Mouse (Mus musculus) E14TG2a.4 (cell line): Measurements from ENCODE around the gene Myo1h.

Experiments used
- H3K27me3 ChIP-seq: 2 replicates; pipeline ENCODE4 v1.6.1; 2014; ENCODE audit warnings: low read length, control low read depth; ENCODE audit not compliant: insufficient read depth
- H3K36me3 ChIP-seq: 2 replicates; pipeline ENCODE4 v1.6.1; 2014; ENCODE audit warnings: low read length, control low read depth; ENCODE audit not compliant: insufficient read depth
- H3K4me1 ChIP-seq: replicated peaks from 2 replicates; pipeline ENCODE4 v1.6.1; 2014; ENCODE audit warnings: low read depth, low read length, control low read depth
- H3K4me3 ChIP-seq: replicated peaks from 2 replicates; pipeline ENCODE4 v1.5.1; 2014; ENCODE audit warnings: mild to moderate bottlenecking, low read length
- H3K9me3 ChIP-seq: 2 replicates; pipeline ENCODE4 v1.6.1; 2014; ENCODE audit warnings: low read length, control low read depth
- CTCF ChIP-seq: conservative IDR thresholded peaks from 2 replicates; pipeline ENCODE4 v1.5.1; 2014; ENCODE audit warnings: low read length
- NANOG ChIP-seq: IDR thresholded peaks from 2 replicates; pipeline ENCODE4 v1.6.1; 2014; ENCODE audit warnings: borderline replicate concordance, low read length, mixed read lengths
- POU5F1 ChIP-seq: IDR thresholded peaks from 2 replicates; pipeline ENCODE4 v1.6.1; 2014; ENCODE audit warnings: low read length, borderline replicate concordance

Myo1h gene

DNA sequence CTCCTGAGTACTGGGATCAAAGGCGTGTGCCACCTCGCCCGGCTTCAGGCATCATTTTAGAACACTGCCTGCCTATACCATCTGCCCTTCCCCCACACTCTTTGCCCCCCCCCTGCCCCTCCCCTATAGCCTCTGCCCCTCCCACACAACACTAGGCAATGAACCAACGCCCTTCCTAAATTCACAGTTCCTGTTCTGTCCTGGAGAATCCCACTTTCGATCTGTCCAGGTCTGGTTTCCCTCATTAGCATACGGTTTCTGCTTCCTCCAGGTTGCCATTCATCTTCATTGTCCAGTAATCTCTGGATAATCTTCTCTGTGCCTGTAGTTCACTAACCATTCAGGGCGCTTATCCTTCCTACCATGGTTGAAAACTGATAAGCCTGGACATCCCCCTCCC, 54.6 kb downstream of the Myo1h start:
- peaks cover 37% of the 10 kb centered on the region for H3K4me1 ChIP-seq
- no peaks in the 10 kb centered on the region; the same call in 1 of the 2 replicates for H3K27me3 ChIP-seq
- no peaks in the 10 kb centered on the region for H3K9me3 ChIP-seq
- H3K36me3 ChIP-seq, result no peaks in the 10 kb centered on the region
- TF ChIP-seq POU5F1 (no peak), NANOG (no peak), CTCF (no peak)
- H3K4me3 ChIP-seq, result no peak overlapping the region

DNA sequence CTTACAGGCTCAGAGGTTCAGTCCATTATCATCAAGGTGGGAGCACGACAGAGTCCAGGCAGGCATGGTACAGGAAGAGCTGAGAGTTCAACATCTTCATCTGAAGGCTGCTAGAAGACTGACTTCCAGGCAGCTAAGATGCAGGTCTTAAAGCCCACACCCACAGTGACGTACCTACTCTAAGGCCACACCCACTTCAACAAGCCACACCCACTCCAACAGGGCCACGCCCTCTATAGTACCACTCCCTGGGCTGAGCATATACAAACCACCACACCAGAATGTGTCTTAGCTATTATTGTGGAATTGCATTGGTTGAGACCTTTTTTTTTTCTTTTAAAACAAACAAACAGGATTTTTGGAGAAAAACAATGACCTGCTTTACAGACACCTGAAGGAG, 56.6 kb downstream of the Myo1h start:
- no peak overlapping the region for H3K4me3 ChIP-seq
- no peaks in the 10 kb centered on the region for H3K36me3 ChIP-seq
- peaks cover 12% of the 10 kb centered on the region; the same call in 1 of the 2 replicates for H3K27me3 ChIP-seq
- no peaks in the 10 kb centered on the region for H3K9me3 ChIP-seq
- peaks cover 42% of the 10 kb centered on the region for H3K4me1 ChIP-seq
- TF ChIP-seq CTCF, result no peak
- no peak for TF ChIP-seq NANOG
- TF ChIP-seq POU5F1, result no peak

DNA sequence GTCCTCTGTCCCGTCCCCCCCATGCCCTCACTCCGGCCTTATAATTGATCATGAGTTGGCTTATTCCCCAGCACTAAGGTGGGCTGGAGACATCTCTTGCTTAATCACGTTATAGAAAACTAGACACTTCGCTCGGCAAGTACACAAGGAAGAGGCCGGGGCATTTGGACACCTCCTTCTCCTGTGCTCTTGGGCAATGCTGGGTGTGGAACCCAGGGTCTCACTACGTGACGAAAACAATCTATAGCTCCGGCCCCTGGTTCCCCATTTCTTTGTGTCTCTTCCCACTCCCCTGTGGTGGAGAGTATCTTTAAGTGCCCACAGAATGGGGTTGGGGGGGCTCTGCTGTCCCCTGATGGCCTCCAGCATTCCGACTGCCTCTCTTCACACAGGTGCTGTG, 58.0 kb downstream of the Myo1h start:
- Histone ChIP-seq H3K27me3 (peaks cover 12% of the 10 kb centered on the region; the same call in 1 of the 2 replicates), H3K9me3 (no peaks in the 10 kb centered on the region), H3K4me3 (no peak overlapping the region), H3K36me3 (no peaks in the 10 kb centered on the region), H3K4me1 (peaks cover 42% of the 10 kb centered on the region)
- TF ChIP-seq POU5F1, result no peak

DNA sequence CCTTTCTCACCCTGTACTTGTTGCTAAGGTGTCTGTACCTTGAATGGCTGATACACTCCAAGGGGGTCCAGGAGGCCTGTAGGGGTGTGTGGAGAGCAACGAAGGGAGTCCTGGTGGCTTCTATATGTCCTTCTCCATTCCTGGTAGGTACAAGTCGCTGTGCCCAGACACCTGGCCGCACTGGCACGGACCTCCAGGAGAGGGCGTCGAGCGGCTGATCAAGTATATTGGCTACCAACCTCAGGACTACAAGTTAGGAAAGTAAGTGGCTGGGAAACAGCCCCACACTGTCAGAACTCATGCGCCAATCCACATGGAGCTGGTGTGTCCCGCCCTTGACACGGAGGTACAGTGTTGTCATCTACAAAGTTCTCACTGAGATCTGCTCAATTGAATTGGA, 62.5 kb downstream of the Myo1h start:
- TF ChIP-seq POU5F1 (no peak), CTCF (peak; percentile 23; the same call in 1 of the 2 replicates)
- peaks cover 12% of the 10 kb centered on the region; the same call in 1 of the 2 replicates for H3K27me3 ChIP-seq
- no peaks in the 10 kb centered on the region for H3K9me3 ChIP-seq
- peak overlapping the region; percentile 41 for H3K4me3 ChIP-seq
- peaks cover 19% of the 10 kb centered on the region for H3K4me1 ChIP-seq
- no peaks in the 10 kb centered on the region for H3K36me3 ChIP-seq

DNA sequence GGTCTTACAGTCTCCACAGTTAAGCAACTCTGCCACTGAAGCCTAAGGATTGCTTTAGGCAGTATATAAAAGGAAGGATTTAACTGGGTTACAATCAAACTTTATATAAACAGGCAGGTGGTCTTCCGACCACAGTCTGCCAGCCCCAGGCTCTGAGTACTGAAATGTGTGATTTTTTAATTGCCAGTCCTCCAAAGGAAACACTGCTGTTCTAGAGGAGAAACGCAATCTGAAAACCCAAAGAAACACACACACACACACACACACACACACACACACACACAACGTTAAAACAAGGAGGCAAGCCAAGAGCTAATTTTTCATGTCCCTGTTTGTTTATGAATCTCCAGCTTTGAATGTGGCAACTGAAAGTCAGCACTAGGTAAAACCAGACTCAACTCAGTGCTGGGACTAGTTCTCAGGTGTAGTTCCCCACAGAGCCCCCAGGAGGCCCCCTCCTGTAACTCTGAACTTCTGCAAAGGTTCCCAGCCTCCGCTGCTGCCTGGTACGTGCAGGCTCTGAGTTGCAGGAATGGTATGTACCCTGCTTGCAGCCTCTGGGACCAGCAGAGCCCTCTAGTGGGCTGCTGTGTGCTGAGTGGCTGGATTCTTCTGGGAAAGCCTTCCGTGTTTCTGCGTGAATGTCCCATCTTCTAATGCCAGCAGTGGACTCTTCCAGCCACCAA, 67.4 kb downstream of the Myo1h start:
- TF ChIP-seq POU5F1 (no peak), CTCF (peak; percentile 72), NANOG (no peak)
- no peaks in the 10 kb centered on the region for H3K27me3 ChIP-seq
- peaks cover 3% of the 10 kb centered on the region; the same call in 1 of the 2 replicates for H3K36me3 ChIP-seq
- peak overlapping the region; percentile 55 for H3K4me3 ChIP-seq
- H3K4me1 ChIP-seq, result peaks cover 38% of the 10 kb centered on the region
- H3K9me3 ChIP-seq, result no peaks in the 10 kb centered on the region

DNA sequence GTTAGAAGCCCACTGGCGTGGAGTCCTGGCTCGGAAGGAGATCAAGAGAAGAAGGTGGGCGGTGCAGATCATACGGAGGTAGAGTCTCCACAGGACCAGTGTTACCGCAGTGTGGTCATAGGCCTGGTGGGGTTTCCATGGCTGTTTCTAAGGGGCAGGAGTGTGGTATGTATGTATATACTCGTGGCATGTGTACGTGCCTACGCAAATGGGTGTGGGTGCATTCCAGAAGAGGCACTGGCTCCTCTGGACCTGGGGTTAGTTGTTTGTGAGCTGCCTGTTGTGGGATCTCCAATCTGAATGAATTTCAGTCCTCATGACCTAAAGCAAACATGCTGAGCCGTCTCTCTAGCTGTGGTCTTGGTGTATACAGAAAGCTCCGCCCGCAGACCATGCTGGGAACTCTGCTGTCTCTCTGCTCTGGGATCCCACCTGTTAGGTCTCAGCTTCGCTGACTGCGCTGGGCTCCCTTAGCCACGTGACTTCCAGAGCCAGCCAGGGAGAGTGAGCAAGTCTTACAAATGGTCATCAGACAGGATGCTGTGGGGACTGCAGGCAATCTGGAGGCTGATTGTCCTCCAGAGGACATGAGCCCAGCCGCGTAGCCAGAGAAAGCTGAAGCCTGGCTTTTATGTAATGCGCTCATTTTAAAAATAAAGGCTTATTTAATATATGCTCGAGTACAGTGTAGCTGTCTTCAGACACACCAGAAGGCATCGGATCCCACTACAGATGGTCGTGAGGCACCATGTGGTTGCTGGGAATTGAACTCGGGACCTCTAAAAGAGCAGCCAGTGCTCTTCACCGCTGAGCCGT, 68.2 kb downstream of the Myo1h start:
- peak overlapping the region; percentile 55 for H3K4me3 ChIP-seq

DNA sequence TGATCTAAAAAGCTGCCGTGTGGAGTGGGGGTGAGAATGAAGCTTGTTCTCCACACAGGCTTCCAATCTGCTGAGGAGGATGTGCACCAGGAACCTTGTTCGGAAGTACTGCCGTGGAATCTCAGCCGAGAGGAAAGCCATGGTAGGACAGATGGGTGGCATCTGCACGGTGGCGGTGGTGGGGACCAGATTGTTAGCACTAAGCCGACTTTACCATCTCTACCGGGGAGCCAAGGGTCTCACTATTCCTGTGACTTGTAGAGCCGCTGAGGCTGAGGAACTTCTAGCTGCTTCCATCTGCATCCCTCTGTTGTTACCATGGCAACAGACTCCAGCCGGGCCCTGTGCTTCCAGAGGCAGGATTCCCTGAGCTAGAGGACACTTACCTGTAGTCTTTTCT, 69.9 kb downstream of the Myo1h start:
- Histone ChIP-seq H3K4me1 (peaks cover 54% of the 10 kb centered on the region), H3K4me3 (no peak overlapping the region), H3K9me3 (no peaks in the 10 kb centered on the region), H3K36me3 (peaks cover 10% of the 10 kb centered on the region), H3K27me3 (no peaks in the 10 kb centered on the region)
- no peak for TF ChIP-seq NANOG
- no peak for TF ChIP-seq CTCF
- TF ChIP-seq POU5F1, result no peak

More for the DNA sequence above, 68.2 kb downstream of the Myo1h start:
- Histone ChIP-seq H3K27me3 (no peaks in the 10 kb centered on the region), H3K4me1 (peaks cover 37% of the 10 kb centered on the region), H3K36me3 (peaks cover 3% of the 10 kb centered on the region; the same call in 1 of the 2 replicates), H3K9me3 (no peaks in the 10 kb centered on the region)
- TF ChIP-seq NANOG, result no peak
- no peak for TF ChIP-seq POU5F1
- TF ChIP-seq CTCF, result no peak

DNA sequence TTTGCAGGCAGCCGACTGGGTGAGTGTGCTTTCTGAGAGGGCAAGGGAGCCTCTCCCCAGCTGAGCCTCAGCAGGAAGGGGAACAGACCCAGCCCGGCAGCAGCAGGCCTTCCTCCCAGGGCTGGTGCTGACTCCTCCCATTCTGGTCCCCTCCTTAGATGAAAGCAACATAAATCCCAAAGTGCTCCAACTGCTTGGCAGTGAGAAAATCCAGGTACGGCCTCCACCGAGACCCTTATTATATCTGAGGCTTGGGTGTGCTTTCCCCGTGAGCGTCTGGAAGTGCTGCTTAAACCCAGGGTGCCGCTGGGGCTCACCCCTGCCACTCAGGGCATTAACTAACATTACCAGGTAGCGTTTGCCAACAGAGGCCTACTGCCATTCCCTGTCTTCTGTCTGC, 70.6 kb downstream of the Myo1h start:
- H3K4me1 ChIP-seq, result peaks cover 57% of the 10 kb centered on the region
- H3K9me3 ChIP-seq, result no peaks in the 10 kb centered on the region
- TF ChIP-seq POU5F1 (no peak), NANOG (no peak), CTCF (no peak)
- H3K27me3 ChIP-seq, result no peaks in the 10 kb centered on the region
- no peak overlapping the region for H3K4me3 ChIP-seq
- H3K36me3 ChIP-seq, result peaks cover 17% of the 10 kb centered on the region
